Mouse (Mus musculus) midbrain, embryonic 16.5 days (tissue): Measurements from ENCODE around the gene Rnf144a. TPM values are rescaled to one million over a fixed set of nuclear protein-coding genes. Genes with fewer than 3 reads are reported as not detected.
A peak's percentile ranks its signal among the peaks of the same experiment; 100 is the strongest.

Source experiments
- microRNA-seq: library from miRNA; unstranded; fragments of <30 nt; microRNA quantifications from one replicate; pipeline ENCODE4, GENCODE M21; 2017
- polyA plus RNA-seq: library from polyadenylated mRNA; unstranded; fragments of >200 nt; fragmentation: Nextera tagmentation; extraction: Ambion mirVana; gene quantifications from 2 replicates; pipeline ENCODE4 v1.2.1, GENCODE M21; 2015

Rnf144a gene
- polyA plus RNA-seq, 1 experiment from 2014 or later, result 25.7 TPM

Small RNAs within 50 kb of the gene (microRNA-seq; reads per million reads assigned to microRNA genes)
- 4.1 reads per million, percentile 20 among the genes with 10 or more reads in this experiment for gene Mir6538

Other genes starting within 250 kb of the Rnf144a start
- 0.40 and 0.54 TPM in 2 replicates for gene Rsad2, start 41.2 kb upstream of the Rnf144a start, polyA plus RNA-seq
- 18.8 and 25.1 TPM in 2 replicates for gene Cmpk2, start 54.0 kb upstream of the Rnf144a start, polyA plus RNA-seq